Mouse (Mus musculus) megakaryocyte, embryonic 14.5 days (primary cell): ENCODE measurements around the gene Tex38.

ENCODE experiments used
- FLI1 ChIP-seq: IDR thresholded peaks from 2 replicates; pipeline ENCODE4 v1.6.1; 2012; ENCODE audit warnings: low read length, inconsistent platforms, mixed read lengths
- GATA1 ChIP-seq: IDR thresholded peaks from 3 replicates; pipeline ENCODE4 v1.6.1; 2012; ENCODE audit warnings: mixed read lengths, low read length, inconsistent platforms, borderline replicate concordance

- no peak for TF ChIP-seq GATA1
- no peak for TF ChIP-seq FLI1
Measured at GRCm38 (mm10) chr4:115775056-115775455, 5.8 kb downstream of the Tex38 start.
